Mouse (Mus musculus) right cerebral cortex, adult 2 months (tissue): ENCODE results near the gene Alkbh5.
"Not testable (repeated sequence)": the region's sequence is repeated elsewhere in the genome, so short reads cannot be mapped to it uniquely, and the experiment has no call there.

Source experiments
- DNase-seq, 2 experiments: peaks; one replicate each; pipeline ENCODE4 v3.0.0; 2021 to 2022; ENCODE audit warnings: low spot score in 2 of 2

Gene Alkbh5

DNA sequence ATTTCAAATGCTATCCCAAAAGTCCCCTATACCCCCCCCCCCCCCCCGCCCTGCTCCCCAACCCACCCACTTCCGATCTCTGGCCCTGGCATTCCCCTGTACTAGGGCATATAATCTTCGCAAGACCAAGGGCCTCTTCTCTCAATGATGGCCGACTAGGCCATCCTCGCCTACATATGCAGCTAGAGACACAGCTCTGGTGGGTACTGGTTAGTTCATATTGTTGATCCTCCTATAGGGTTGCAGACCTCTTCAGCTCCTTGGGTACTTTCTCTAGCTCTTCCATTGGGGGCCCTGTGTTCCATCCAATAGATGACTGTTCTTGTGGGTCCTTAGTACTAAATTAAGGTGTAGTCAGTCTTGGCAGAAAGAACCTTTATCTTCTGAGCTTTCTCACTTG is 7.0 kb downstream of the Alkbh5 start:
- DNase-seq, result not testable (repeated sequence)

DNA sequence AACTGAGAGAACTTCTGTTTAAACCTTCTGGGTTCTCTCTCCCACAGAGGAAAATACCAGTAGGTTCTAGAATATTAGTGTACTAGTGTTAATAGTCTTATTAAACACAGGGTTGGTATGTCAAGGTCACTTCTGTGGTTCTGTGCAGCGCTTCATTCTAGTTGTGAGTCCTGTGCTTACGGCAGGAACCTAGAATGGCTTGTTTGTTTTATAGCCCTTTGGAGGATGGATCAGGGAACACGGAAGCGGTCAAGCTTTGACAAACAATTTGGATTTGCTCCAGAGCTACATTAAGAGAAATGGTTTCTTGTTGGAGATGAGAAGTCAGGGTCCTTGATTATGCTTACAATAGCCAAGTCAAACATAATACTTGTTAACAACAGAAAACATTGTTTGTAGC is 9.3 kb downstream of the Alkbh5 start:
- no peak for DNase-seq

DNA sequence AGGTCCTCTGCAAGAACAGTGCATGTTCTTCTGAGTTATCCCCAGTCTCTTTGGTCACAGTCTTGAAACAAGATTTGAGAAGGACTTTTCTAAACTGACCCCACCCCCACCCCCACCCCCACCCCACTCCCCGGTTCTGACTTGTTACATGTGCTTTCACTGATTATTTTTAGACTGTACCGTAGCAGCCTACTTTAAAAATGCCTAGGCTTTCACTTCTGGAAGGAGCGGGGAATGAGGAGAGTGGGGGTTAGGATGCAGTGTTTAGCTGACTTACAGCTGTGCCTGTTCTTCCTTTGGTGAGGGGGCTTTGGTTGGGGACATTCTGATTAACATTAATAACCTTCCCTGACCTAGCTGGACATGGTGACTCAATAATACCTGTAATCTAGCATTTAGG is 11.9 kb downstream of the Alkbh5 start:
- no peak for DNase-seq

DNA sequence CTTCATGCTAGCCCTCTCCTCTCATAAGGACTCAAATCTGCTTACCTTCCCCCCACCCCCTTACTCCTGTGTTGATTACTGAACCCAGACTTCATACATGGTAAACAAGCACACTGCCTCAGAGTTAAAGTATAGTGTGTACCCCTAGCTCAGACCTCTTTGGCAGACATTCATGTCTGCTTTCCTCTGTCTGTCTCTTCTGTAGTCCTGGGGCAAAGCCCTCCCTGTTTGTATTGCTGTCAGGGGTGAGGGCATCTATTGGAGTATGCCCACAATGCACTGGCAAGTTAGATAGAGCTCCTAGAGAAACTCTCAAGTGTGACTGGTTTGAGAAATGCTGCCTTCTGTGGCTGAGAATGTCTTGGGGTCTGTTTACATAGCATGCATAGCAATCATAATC is 16.9 kb downstream of the Alkbh5 start:
- no peak for DNase-seq

DNA sequence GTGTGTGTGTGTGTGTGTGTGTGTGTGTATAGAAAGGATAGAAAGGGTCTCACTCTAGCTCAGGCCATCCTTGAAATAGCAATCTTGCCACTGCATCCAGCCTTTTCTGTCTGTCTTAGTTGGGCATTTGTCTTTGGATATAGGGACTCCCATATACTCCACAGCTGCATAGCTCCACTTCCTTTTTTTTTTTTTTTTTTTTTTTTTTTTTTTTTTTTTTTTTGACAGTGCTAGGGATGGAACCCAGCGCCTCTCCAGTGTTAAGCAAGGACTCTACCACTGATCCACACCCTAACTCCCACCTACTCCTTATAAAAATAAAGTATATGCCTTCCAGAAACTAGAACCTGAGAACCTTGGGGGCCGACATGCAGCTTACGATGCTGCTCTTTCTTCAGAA is 21.5 kb downstream of the Alkbh5 start:
- DNase-seq, result no peak

DNA sequence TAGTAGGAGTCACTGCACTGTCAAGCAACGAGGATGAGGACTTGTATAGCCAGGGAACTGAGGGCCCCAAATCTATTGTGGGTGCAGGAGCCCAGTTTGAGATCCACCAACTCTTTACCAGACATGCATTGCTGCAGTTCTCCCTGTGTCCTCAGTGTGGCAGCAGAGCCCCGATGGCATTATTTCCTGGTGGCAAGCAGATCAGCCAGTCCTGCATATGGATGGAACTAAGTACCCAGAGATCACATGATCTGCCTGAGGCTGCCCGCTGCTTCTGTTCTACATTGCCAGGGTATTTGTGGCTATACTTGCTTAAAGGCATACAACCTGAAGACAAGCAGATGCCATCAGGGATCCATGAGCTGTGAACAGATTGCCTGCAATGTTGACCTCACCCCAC is 23.2 kb downstream of the Alkbh5 start:
- peak; percentile 81 to 85 for DNase-seq

DNA sequence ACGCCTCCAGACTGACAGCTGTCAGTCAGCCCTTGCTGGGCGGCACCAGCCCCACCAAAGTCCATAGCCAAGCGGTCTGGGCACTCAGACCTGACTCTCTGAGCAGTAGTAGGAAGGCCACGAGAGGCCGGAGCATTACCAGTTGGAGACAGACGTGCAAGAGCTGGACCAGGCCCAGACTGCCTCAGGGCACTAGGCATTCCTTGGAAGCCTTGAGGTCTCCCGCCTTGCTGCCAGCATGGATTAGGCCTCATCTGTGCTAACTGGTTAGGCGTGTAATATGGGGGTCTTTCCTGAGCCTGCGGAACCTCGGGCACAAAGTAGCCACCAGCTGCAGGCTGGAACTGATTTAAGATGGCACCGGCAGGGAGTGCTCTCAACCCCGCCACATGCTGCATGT is 37.8 kb downstream of the Alkbh5 start:
- DNase-seq, result not testable (repeated sequence)
